Mouse (Mus musculus) MEL (cell line): ENCODE data around the gene Fam168b. TPM values are rescaled to one million over a fixed set of nuclear protein-coding genes. Genes with fewer than 3 reads are reported as not detected.

Experiments used
- DNase-seq: peaks from one replicate; pipeline ENCODE4 v3.0.0; 2011; ENCODE audit warnings: low read depth, low spot score
- H3K27ac ChIP-seq: 2 replicates; pipeline ENCODE4 v1.5.1; 2012; ENCODE audit warnings: low read depth, mild to moderate bottlenecking, control low read depth, low read length, moderate library complexity; ENCODE audit not compliant: control insufficient read depth
- H3K27me3 ChIP-seq, 2 experiments: fragments of 150-350 bp in 1 of 2; sonication (generic) in 1 of 2; 2 replicates each; pipeline ENCODE4 v1.6.1; 2012; ENCODE audit warnings: low read length in 2 of 2, mild to moderate bottlenecking in 2 of 2, improper control_type of control experiment in 1 of 2, moderate library complexity in 1 of 2; ENCODE audit not compliant: insufficient read depth in 2 of 2, control insufficient read depth in 1 of 2
- H3K36me3 ChIP-seq, 2 experiments: 2 replicates each; pipeline ENCODE4 v1.6.1; 2012 to 2014; ENCODE audit warnings: low read length in 2 of 2, improper control_type of control experiment in 1 of 2, inconsistent platforms in 1 of 2, mild to moderate bottlenecking in 1 of 2; ENCODE audit not compliant: insufficient read depth in 2 of 2, control insufficient read depth in 1 of 2
- H3K4me1 ChIP-seq, 2 experiments: fragments of 150-350 bp in 1 of 2; sonication (generic) in 1 of 2; 2 replicates each; pipeline ENCODE4 v1.6.1; 2012; ENCODE audit warnings: low read length in 2 of 2, improper control_type of control experiment in 1 of 2, mild to moderate bottlenecking in 1 of 2; ENCODE audit not compliant: insufficient read depth in 2 of 2, control insufficient read depth in 1 of 2
- H3K4me3 ChIP-seq, 2 experiments: fragments of 150-350 bp in 1 of 2; sonication (generic) in 1 of 2; 2 replicates each; pipeline ENCODE4 v1.5.1; 2012; ENCODE audit warnings: low read depth in 2 of 2, low read length in 2 of 2, mild to moderate bottlenecking in 2 of 2, moderate library complexity in 2 of 2, control low read depth in 1 of 2, improper control_type of control experiment in 1 of 2; ENCODE audit not compliant: control insufficient read depth in 1 of 2, insufficient read depth in 1 of 2
- H3K79me2 ChIP-seq: 2 replicates; pipeline ENCODE4 v1.6.1; 2012; ENCODE audit warnings: mild to moderate bottlenecking, low read length, moderate library complexity; ENCODE audit not compliant: control insufficient read depth, poor library complexity, insufficient read depth
- H3K9ac ChIP-seq: 2 replicates; pipeline ENCODE4 v1.6.1; 2012; ENCODE audit warnings: low read depth, mild to moderate bottlenecking, control low read depth, low read length, moderate library complexity; ENCODE audit not compliant: control insufficient read depth, poor library complexity, severe bottlenecking
- H3K9me3 ChIP-seq: fragments of 150-350 bp; sonication (generic); replicated peaks from 2 replicates; pipeline ENCODE4 v1.6.1; 2012; ENCODE audit warnings: mild to moderate bottlenecking, low read length, improper control_type of control experiment, moderate library complexity; ENCODE audit not compliant: insufficient read depth
- BHLHE40 ChIP-seq: IDR thresholded peaks from 2 replicates; pipeline ENCODE4 v1.6.1; 2012; ENCODE audit warnings: low read depth, mild to moderate bottlenecking, inconsistent platforms, low read length, improper control_type of control experiment, borderline replicate concordance
- CTCF ChIP-seq, 3 experiments: IDR thresholded peaks in 2 of 3; conservative IDR thresholded peaks in 1 of 3; 2 replicates each; pipeline ENCODE4 v1.5.1; 2011 to 2012; ENCODE audit warnings: low read length in 3 of 3, low read depth in 2 of 3, mild to moderate bottlenecking in 2 of 3, improper control_type of control experiment in 1 of 3, inconsistent platforms in 1 of 3, mixed read lengths in 1 of 3, moderate library complexity in 1 of 3; ENCODE audit not compliant: control insufficient read depth in 1 of 3, insufficient read depth in 1 of 3, poor library complexity in 1 of 3, severe bottlenecking in 1 of 3
- E2F4 ChIP-seq: IDR thresholded peaks from 2 replicates; pipeline ENCODE4 v1.6.1; 2011; ENCODE audit warnings: low read depth, low read length, improper control_type of control experiment, borderline replicate concordance
- ELF1 ChIP-seq: IDR thresholded peaks from 2 replicates; pipeline ENCODE4 v1.6.1; 2014; ENCODE audit warnings: low read depth, mild to moderate bottlenecking, inconsistent platforms, low read length, improper control_type of control experiment, moderate library complexity
- EP300 ChIP-seq, 2 experiments: IDR thresholded peaks; 2 replicates each; pipeline ENCODE4 v1.6.1; 2011; ENCODE audit warnings: improper control_type of control experiment in 2 of 2, low read length in 2 of 2, low read depth in 1 of 2, mild to moderate bottlenecking in 1 of 2
- GABPA ChIP-seq: IDR thresholded peaks from 2 replicates; pipeline ENCODE4 v1.6.1; 2012; ENCODE audit warnings: low read depth, mild to moderate bottlenecking, inconsistent platforms, low read length, improper control_type of control experiment, moderate library complexity
- HCFC1 ChIP-seq: IDR thresholded peaks from 2 replicates; pipeline ENCODE4 v1.6.1; 2012; ENCODE audit warnings: low read depth, mild to moderate bottlenecking, inconsistent platforms, low read length, improper control_type of control experiment, moderate library complexity
- KAT2A ChIP-seq: conservative IDR thresholded peaks from 2 replicates; pipeline ENCODE4 v1.6.1; 2012; ENCODE audit warnings: low read depth, low read length, improper control_type of control experiment, inconsistent platforms
- MAX ChIP-seq: IDR thresholded peaks from 2 replicates; pipeline ENCODE4 v1.6.1; 2011; ENCODE audit warnings: low read length, improper control_type of control experiment
- MEF2A ChIP-seq: IDR thresholded peaks from 2 replicates; pipeline ENCODE4 v1.6.1; 2014; ENCODE audit warnings: low read depth, mild to moderate bottlenecking, inconsistent platforms, low read length, improper control_type of control experiment; ENCODE audit not compliant: poor library complexity, insufficient replicate concordance, severe bottlenecking; ENCODE audit errors: extremely low read depth
- MYB ChIP-seq: IDR thresholded peaks from 2 replicates; pipeline ENCODE4 v1.6.1; 2011; ENCODE audit warnings: mild to moderate bottlenecking, low read depth, low read length, improper control_type of control experiment
- MYC ChIP-seq: IDR thresholded peaks from 2 replicates; pipeline ENCODE4 v1.6.1; 2011; ENCODE audit warnings: low read depth, mild to moderate bottlenecking, low read length, improper control_type of control experiment, moderate library complexity
- NRF1 ChIP-seq: IDR thresholded peaks from 2 replicates; pipeline ENCODE4 v1.6.1; 2014; ENCODE audit warnings: low read depth, mild to moderate bottlenecking, inconsistent platforms, low read length, improper control_type of control experiment, moderate library complexity; ENCODE audit not compliant: poor library complexity, insufficient read depth, severe bottlenecking
- RAD21 ChIP-seq: IDR thresholded peaks from 2 replicates; pipeline ENCODE4 v1.6.1; 2011; ENCODE audit warnings: mild to moderate bottlenecking, low read depth, low read length, improper control_type of control experiment
- RCOR1 ChIP-seq: IDR thresholded peaks from 2 replicates; pipeline ENCODE4 v1.6.1; 2012; ENCODE audit warnings: low read depth, mild to moderate bottlenecking, inconsistent platforms, low read length, improper control_type of control experiment
- SIN3A ChIP-seq: IDR thresholded peaks from 2 replicates; pipeline ENCODE4 v1.6.1; 2012; ENCODE audit warnings: low read length, improper control_type of control experiment, inconsistent platforms
- SMC3 ChIP-seq: IDR thresholded peaks from 2 replicates; pipeline ENCODE4 v1.6.1; 2011; ENCODE audit warnings: low read depth, low read length, improper control_type of control experiment
- TCF12 ChIP-seq: IDR thresholded peaks from 2 replicates; pipeline ENCODE4 v1.6.1; 2014; ENCODE audit warnings: low read depth, mild to moderate bottlenecking, inconsistent platforms, low read length, improper control_type of control experiment, moderate library complexity
- ZNF384 ChIP-seq: IDR thresholded peaks from 2 replicates; pipeline ENCODE4 v1.6.1; 2012; ENCODE audit warnings: low read depth, mild to moderate bottlenecking, inconsistent platforms, low read length, improper control_type of control experiment
- polyA plus RNA-seq, 2 experiments: library from polyadenylated mRNA; stranded (reverse) in 1 of 2; unstranded in 1 of 2; fragments of >175 nt in 1 of 2; fragments of >200 nt in 1 of 2; gene quantifications; 2 replicates each; pipeline versions ENCODE4 v1.2.1 to v1.2.4; 2012; ENCODE audit warnings: low replicate concordance in 2 of 2, low read depth in 1 of 2; ENCODE audit not compliant: insufficient read length in 2 of 2, insufficient read depth in 1 of 2, missing spikeins in 1 of 2
- total RNA-seq: library from RNA; depleted of rRNA; stranded (reverse); fragments of 300-350 nt; gene quantifications from 2 replicates; pipeline ENCODE4 v1.2.3, GENCODE M21; 2012

The Fam168b gene
- total and polyA plus RNA-seq, 3 experiments, result 78.9 to 136 (median 97.4) TPM

DNA sequence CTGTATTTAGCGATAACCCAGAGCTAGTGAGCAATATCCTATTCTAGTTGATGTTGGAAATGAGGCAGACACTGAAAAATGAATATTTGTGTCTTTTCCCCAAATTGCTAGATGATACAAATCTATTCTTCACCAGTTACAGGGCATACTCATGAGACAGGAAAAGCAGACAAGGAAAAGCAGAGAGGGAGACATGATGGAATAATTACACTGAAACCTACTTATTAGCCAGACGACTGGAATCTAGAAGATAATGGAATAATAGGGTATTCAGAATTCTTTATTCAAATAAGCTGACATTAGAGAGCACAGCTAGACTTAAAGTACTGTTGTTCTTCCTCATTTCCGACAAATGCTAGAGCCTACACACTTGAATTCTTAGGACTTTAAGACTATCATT is 67.0 kb downstream of the Fam168b start:
- H3K9me3 ChIP-seq, result no peaks in the 10 kb centered on the region
- H3K36me3 ChIP-seq, result no peaks in the 10 kb centered on the region
- H3K27ac ChIP-seq, result no peak overlapping the region
- no peaks in the 10 kb centered on the region for H3K4me1 ChIP-seq
- no peak for DNase-seq
- no peak overlapping the region for H3K9ac ChIP-seq
- no peak for TF ChIP-seq HCFC1
- TF ChIP-seq TCF12, result no peak
- no peak for TF ChIP-seq SIN3A
- no peak for TF ChIP-seq MEF2A
- no peak for TF ChIP-seq RCOR1
- H3K27me3 ChIP-seq, result no peaks in the 10 kb centered on the region
- H3K79me2 ChIP-seq, result no peaks in the 10 kb centered on the region
- H3K4me3 ChIP-seq, result no peak overlapping the region

DNA sequence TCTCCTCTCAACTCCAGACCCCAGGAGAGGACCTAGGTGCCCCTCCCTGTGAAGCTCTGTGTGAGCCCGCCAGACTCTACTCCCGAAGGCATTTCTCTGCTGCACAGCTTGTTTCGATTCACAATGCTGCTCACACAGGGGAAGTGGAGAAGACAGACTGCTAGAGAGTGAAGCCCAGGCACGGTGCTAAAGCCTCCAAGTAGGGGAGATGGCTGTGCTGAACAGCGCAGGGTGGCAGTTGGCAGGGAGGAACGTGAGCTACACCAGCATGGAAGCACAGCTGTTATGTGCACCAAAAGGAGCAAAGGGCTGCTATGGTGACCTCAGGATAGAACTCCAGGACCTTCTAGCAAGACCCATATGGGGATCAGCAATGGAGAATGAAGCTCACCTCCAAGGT is 74.0 kb downstream of the Fam168b start:
- H3K27ac ChIP-seq, result no peak overlapping the region
- H3K9ac ChIP-seq, result no peak overlapping the region
- TF ChIP-seq EP300 (IDR thresholded peaks at IDR 0.05; ENCODE audit: low read depth in 1 of 2, low read length in 2 of 2), result no peak
- no peak for TF ChIP-seq MEF2A
- TF ChIP-seq CTCF (IDR thresholded peaks at IDR 0.05 in 2 of 3, conservative IDR thresholded peaks at IDR 0.05 in 1 of 3; ENCODE audit: control insufficient read depth in 1 of 3, insufficient read depth in 1 of 3, low read depth in 2 of 3, low read length in 3 of 3, poor library complexity in 1 of 3, severe bottlenecking in 1 of 3), result no peak
- TF ChIP-seq ELF1, result no peak
- TF ChIP-seq NRF1, result no peak
- TF ChIP-seq BHLHE40, result no peak
- no peak for TF ChIP-seq RCOR1
- no peak for TF ChIP-seq GABPA
- TF ChIP-seq TCF12, result no peak
- TF ChIP-seq MYB, result no peak
- no peak for TF ChIP-seq SMC3
- TF ChIP-seq KAT2A, result no peak
- TF ChIP-seq E2F4, result no peak
- TF ChIP-seq SIN3A, result no peak
- no peak for TF ChIP-seq MYC
- TF ChIP-seq RAD21, result no peak
- no peak for TF ChIP-seq ZNF384
- TF ChIP-seq MAX, result no peak
- H3K79me2 ChIP-seq, result no peaks in the 10 kb centered on the region
- H3K9me3 ChIP-seq, result no peaks in the 10 kb centered on the region
- no peak overlapping the region for H3K4me3 ChIP-seq
- H3K27me3 ChIP-seq, result no peaks in the 10 kb centered on the region
- DNase-seq, result no peak
- H3K4me1 ChIP-seq, result no peaks in the 10 kb centered on the region
- no peaks in the 10 kb centered on the region for H3K36me3 ChIP-seq
